Mouse (Mus musculus) granulocyte monocyte progenitor cell, adult 5-6 weeks (primary cell): ENCODE data around the gene B3gntl1. TPM values are rescaled to one million over a fixed set of nuclear protein-coding genes. Genes with fewer than 3 reads are reported as not detected.

ENCODE experiments used
- total RNA-seq, 2 experiments: library from RNA; stranded (forward) in 1 of 2; stranded (reverse) in 1 of 2; fragments of 200-712, 200-1000 nt in 1 of 2; fragments of >200 nt in 1 of 2; fragmentation: Nextera tagmentation in 1 of 2; gene quantifications; 2 replicates each; pipeline ENCODE4 v1.2.3; 2014 to 2017

The B3gntl1 gene
- total RNA-seq, 2 experiments from 2014 or later, result 6.7 to 7.5 TPM

Other genes starting within 250 kb of the B3gntl1 start
- gene Fn3k, start 238.2 kb downstream of the B3gntl1 start, total RNA-seq (2014; fragmentation: Nextera tagmentation), result not detected in 2 replicates
- not detected in 2 replicates for gene Fn3k, start 238.2 kb downstream of the B3gntl1 start, total RNA-seq (2017)
- 42.4 and 51.1 TPM in 2 replicates for gene Tbcd, start 221.2 kb downstream of the B3gntl1 start, total RNA-seq (2014; fragmentation: Nextera tagmentation)
- 48.7 and 49.5 TPM in 2 replicates for gene Tbcd, start 221.2 kb downstream of the B3gntl1 start, total RNA-seq (2017)
- gene Zfp750, start 153.8 kb downstream of the B3gntl1 start, total RNA-seq (2014; fragmentation: Nextera tagmentation), result 0.52 TPM in 1 of 2 replicates, not detected in the other
- gene Zfp750, start 153.8 kb downstream of the B3gntl1 start, total RNA-seq (2017), result 0.04 and 0.21 TPM in 2 replicates
- not detected in 2 replicates for gene Metrnl, start 28.4 kb upstream of the B3gntl1 start, total RNA-seq (2014; fragmentation: Nextera tagmentation)
- 0.82 and 2.4 TPM in 2 replicates for gene Metrnl, start 28.4 kb upstream of the B3gntl1 start, total RNA-seq (2017)
- not detected in 2 replicates for gene Ptchd3, start 157.1 kb upstream of the B3gntl1 start, total RNA-seq (2014; fragmentation: Nextera tagmentation)
- gene Ptchd3, start 157.1 kb upstream of the B3gntl1 start, total RNA-seq (2017), result not detected in 2 replicates